Mouse (Mus musculus) T-cell, adult 66 days (primary cell): ENCODE data around the gene Ankrd53. TPM values are rescaled to one million over a fixed set of nuclear protein-coding genes. Genes with fewer than 3 reads are reported as not detected.

ENCODE experiments used
- total RNA-seq, 2 experiments: library from RNA; stranded (reverse); gene quantifications; 3 replicates in 1 of 2; 4 replicates in 1 of 2; pipeline ENCODE4 v1.2.4; 2023

Gene Ankrd53
- not detected for total RNA-seq

GRCm38 (mm10) chr6:83762344-83762743 is at the start of gene Ankrd53:
TSS of gene Ankrd53 (plus strand) at chr6:83762644.

GRCm38 (mm10) chr6:83742761-83743160 is 19.7 kb upstream of the Ankrd53 start, which contains the start of gene Atp6v1b1:
TSS of gene Atp6v1b1 (plus strand) at chr6:83742990.

GRCm38 (mm10) chr6:83775638-83776293 is 13.3 kb downstream of the Ankrd53 start, which contains the start of gene Tex261:
TSS of gene Tex261 (minus strand) at chr6:83775813.

GRCm38 (mm10) chr6:83794760-83795296 is 32.4 kb downstream of the Ankrd53 start, which contains the start of gene Nagk:
TSS of gene Nagk (plus strand) at chr6:83794982.

Other genes with a start within 250 kb of the Ankrd53 start
- 1 to 10 TPM; 1.1 to 1.2 TPM for gene Actg2, start 226.4 kb upstream of the Ankrd53 start, total RNA-seq
- gene Stambp, start 189.9 kb upstream of the Ankrd53 start, total RNA-seq = 10 to 100 TPM; 21.1 to 21.8 TPM
- not detected for gene Clec4f, start 106.5 kb upstream of the Ankrd53 start, total RNA-seq
- not detected for gene Cd207, start 84.8 kb upstream of the Ankrd53 start, total RNA-seq
- not detected for gene Vax2, start 51.4 kb upstream of the Ankrd53 start, total RNA-seq
- gene Atp6v1b1, start 19.7 kb upstream of the Ankrd53 start, total RNA-seq = not detected
- gene Tex261, start 13.2 kb downstream of the Ankrd53 start, total RNA-seq = 10 to 100 TPM; 72.8 to 73.6 TPM
- 10 to 100 TPM in 1 of 2 experiments, 1 to 10 TPM in 1; 8.4 to 11.4 TPM for gene Nagk, start 32.3 kb downstream of the Ankrd53 start, total RNA-seq
- gene Paip2b, start 69.1 kb downstream of the Ankrd53 start, total RNA-seq = 10 to 100 TPM; 63.0 to 66.8 TPM
- 100 to 1,000 TPM; 141 to 173 TPM for gene Zfp638, start 104.5 kb downstream of the Ankrd53 start, total RNA-seq
- under 1 TPM; 0.09 to 0.38 TPM for gene Dysf, start 245.9 kb downstream of the Ankrd53 start, total RNA-seq